Mouse (Mus musculus): ENCODE measurements at regions not wholly inside any gene's neighbourhood (a gene's known extent, or its start where the extent isn't known, plus 50 kb on each side); places are given as distances from the start of the nearest gene placed in this dataset.
A peak's percentile ranks its signal among the peaks of the same experiment; 100 is the strongest.

DNA sequence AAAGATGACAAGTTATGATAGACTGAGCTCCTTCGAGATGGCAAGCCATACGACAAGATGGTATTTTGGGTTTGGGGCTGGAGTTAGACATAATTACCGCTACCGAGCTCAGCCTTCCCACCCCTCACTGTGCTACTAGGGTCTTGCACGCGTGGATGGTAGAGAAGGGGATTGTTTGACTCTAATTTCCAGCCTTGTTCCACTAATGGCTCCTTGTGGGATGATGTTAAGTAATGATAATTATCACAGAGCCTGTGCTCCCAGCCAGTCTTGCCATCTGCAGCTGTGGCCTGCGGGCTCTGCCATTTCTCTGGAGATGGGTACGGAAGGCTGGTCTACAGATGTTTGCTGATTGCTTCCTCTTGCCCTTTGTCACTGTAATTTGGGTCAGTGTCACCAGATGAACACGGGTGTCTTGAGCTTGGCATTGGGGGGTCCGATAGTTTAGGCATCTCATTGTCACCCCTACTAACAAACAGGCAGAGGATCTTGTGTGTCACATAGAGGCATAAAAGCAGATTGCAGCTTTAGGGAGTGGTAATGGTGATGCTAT is 108.8 kb upstream of the Ctbp2 start:
- DNase-seq (ENCODE audit: low read depth), result no peak

DNA sequence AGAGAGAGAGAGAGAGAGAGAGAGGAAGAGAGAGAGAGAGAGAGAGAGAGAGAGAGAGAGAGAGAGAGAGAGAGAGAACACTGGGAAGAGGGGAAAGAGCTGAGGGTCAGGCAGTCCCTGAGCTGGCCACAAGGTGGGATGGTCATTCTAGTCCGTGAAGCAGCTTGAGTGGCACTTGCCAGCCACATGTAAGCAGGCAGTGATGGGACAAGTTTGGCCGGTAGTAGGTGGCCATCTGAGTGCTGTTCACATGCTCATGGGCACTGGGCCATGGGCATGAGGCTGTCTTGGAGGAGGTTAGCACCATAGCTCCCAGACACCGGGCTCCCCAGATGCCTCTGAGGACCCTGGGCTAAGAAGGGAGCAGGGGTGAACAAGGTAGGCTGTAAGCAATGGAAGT is 106.7 kb upstream of the Ctbp2 start:
- no peak for DNase-seq (ENCODE audit: low read depth)

GRCm38 (mm10) chr7:133223948-133224652 is 99.9 kb upstream of the Ctbp2 start:
- no peak for DNase-seq (ENCODE audit: low read depth)

DNA sequence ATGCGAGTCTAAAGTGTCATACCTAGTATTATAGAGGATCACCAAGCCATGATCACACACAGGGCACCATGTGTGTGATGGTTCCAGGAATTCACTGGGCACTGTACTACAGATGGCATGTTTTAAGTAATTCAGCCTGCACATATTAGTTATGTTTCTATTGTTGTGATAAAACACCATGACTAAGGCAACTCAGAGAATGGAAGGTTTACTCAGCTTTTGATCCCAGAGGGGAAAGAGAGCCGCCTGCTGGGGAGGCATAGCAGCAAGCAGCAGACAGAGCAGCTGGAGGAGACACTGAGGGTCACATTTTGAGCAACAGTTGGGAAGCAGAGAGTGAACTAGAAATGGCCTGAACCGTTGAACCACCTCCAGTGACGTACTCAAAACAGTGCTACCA is 88.2 kb upstream of the Ctbp2 start:
- no peak for DNase-seq (ENCODE audit: low read depth)

- no peak for DNase-seq (ENCODE audit: low read depth)
These were observed 81.5 kb upstream of the Ctbp2 start for GRCm38 (mm10) chr7:133205704-133206103.

DNA sequence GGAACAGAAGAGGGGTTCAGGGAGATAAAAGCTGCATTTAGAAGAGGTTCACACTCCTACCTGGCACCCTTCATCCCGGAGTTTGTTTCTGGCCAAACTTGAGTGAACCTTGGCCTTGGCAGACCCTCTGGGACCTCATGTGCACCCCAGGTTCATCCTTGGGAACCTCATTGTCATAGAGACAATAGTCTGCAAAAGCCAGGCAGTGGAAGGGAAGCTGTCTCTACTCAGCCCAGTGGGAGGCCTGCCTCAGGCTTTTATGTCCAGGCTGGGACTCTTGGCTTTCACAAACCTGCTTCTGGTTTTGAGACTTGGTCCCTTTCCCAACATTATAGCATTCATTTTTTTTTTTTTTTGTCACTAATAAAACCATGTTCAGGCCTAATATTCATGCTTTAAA is 80.3 kb upstream of the Ctbp2 start:
- no peak for DNase-seq (ENCODE audit: low read depth)

- no peak for DNase-seq (ENCODE audit: low read depth)
These were observed 79.8 kb upstream of the Ctbp2 start for GRCm38 (mm10) chr7:133203933-133204332.

DNA sequence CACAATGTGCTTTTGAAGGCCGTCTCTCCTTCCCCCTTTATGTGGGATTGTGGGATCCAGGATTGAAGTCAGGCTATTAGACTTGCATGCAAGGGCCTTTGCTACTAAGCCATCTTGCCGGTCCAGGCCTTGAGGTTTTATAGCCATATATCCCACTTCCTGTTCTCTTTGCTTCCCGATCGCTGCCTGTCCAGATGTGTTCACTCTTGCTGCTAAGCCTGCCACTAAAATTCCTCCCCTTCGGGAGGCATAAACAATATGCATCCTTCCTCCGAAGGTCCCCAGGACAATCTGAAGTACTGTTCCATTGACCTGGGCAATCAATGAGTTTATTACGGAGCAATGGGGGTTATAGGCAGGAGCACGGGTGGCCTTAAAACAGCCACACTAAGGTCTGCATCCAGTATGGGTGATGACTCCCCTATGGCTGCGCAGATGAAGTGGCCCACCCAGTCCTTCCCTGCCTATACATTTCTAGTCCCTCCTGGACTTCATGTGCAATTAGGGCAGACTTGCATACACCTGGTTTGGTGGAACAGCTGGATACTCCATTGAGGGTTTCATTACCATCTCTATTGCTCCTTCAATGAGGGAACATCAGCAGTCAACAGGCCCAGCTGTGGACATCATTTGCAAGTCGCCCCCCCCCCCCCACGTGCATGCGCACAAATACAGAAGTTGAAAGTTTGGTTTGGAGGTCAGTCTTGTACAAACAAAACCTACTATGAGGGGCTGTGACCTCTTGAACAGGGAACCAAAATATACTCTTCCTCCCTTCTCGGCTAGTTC is 78.1 kb upstream of the Ctbp2 start:
- DNase-seq (ENCODE audit: low read depth), result no peak

GRCm38 (mm10) chr7:133199046-133199445 is 74.9 kb upstream of the Ctbp2 start:
- DNase-seq (ENCODE audit: low read depth), result no peak

- DNase-seq (ENCODE audit: low read depth), result no peak
These were observed 65.8 kb upstream of the Ctbp2 start for GRCm38 (mm10) chr7:133189880-133190462.

DNA sequence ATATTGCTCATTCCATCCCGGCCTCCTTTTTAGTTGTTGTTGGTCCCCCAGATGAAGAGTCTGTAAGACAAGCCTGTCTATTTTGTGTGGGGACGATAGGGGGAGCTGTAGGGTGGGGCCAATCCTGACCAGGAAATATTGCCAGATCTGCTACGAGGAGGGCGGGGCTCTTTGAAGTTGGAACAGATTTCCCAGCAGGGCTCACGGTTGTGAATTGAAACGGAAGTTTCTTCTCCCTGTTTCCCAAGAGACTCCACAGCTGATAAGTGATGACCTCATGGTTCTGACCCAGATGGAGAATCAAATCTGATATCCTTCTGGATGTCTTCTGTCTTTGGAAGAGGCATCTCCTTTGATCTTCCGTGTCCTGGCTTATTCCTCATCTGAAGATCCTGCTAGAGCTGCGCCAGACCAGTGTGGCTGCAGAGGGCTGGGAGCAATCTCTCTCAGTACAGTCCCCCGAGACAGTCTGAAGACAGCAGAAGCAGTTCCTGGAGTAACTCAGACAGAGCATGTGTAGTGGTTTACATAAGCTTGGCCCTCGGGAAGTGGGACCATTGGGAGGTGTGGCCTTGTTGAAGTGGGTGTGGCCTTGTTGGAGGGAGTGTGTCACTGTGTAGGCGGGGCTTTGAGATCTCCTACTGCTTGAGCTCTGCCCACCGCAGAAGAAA is 61.9 kb upstream of the Ctbp2 start:
- DNase-seq (ENCODE audit: low read depth), result peak; percentile 29

GRCm38 (mm10) chr7:133184905-133185594 is 60.9 kb upstream of the Ctbp2 start:
- DNase-seq (ENCODE audit: low read depth), result no peak

GRCm38 (mm10) chr7:133181388-133181787 is 57.2 kb upstream of the Ctbp2 start:
- DNase-seq (ENCODE audit: low read depth), result no peak

DNA sequence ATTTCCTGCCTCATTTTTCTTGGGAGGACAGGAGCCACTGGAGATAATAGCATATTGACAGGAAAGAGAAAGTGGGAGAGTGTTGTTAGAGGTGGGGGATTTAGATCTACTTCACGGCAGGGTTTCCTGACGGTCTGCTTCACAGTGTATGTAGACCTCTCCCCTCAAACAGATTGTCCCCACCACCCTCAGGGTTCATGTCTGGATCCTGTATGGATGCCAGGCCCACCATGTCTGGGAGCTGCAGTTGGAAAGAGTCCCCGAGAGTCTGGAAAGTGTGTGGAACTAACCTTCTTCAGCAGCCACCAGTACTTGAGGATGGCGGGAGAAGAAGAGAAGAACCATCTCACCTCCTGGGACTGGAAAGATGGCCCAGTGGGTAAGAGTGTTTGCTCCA is 53.0 kb upstream of the Ctbp2 start:
- DNase-seq (ENCODE audit: low read depth), result no peak

- peak; percentile 19 for DNase-seq (ENCODE audit: low read depth)
These were observed 52.4 kb upstream of the Ctbp2 start for GRCm38 (mm10) chr7:133176256-133177178.

Data from fibroblast of lung, adult 2 months (primary cell).